Mouse (Mus musculus) kidney, adult 8-10 months (tissue): ENCODE data around the gene Gm9821.

ENCODE experiments used
- DNase-seq, 2 experiments: peaks; one replicate each; pipeline ENCODE4 v3.0.0; 2022

Gm9821 gene

DNA sequence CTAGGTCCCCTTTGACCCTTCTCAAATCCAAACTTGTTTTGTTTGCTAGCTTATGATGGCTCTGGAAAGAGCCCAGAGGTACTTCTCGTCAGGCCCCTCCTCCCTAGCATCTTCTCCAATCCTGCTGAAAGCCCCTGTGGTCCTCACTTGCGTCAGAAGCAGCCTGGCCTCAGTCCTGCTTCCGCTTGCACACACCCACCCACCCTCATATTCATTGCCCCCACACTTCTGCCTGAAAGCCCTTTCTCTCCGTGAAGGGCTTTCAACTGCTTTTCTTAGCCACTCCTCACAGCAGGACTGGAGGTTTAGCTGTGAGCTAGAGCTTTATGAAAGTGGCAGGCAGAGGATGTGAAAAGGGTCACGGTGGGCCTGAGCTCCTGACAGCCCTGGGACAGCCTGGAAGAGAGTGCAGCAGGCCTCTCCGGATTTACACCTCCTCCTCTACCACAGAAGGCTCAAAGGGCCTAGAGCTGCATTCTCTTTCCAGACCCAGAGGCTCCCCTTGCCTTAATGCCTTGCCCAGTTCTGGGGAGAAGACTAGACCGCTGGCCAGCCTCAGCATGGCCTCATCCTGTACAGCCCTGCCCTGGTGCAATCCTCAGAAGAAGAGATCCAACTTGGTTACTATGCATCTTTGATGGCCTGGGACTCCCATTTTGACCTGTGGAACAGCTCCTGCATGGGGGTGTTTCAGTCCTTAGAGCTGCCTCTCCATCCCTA is 28.1 kb downstream of the Gm9821 start:
- DNase-seq, result no peak

- DNase-seq, result no peak
Measured at GRCm38 (mm10) chr2:91975581-91976541, 30.4 kb downstream of the Gm9821 start, which contains the start of gene Dgkz. TSS of gene Dgkz (minus strand) at chr2:91975864.

DNA sequence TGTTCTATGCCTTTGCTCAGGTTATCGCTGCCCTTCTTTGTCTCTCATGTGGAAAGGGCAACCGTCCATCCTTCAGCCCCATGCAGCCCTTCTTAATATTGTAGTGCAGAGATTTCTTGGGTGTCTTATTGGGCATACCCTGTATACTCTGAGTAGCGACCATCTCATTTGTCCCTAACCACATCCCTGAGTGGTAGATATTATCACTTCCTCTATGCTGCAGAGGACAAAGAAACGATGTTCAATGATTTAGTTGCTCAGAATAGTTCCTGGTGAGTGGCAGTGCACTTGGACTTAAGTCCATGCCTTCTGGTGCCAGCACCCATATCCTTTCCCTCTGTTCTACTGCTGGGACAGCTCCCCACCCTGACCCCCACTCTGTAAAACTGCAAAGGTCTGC is 32.5 kb downstream of the Gm9821 start:
- DNase-seq, result no peak

- no peak for DNase-seq
Measured at GRCm38 (mm10) chr2:91978547-91978946, 33.0 kb downstream of the Gm9821 start.

GRCm38 (mm10) chr2:91980245-91980644 is 34.7 kb downstream of the Gm9821 start:
- no peak for DNase-seq

- no peak for DNase-seq
Measured at GRCm38 (mm10) chr2:91980830-91981229, 35.3 kb downstream of the Gm9821 start.

DNA sequence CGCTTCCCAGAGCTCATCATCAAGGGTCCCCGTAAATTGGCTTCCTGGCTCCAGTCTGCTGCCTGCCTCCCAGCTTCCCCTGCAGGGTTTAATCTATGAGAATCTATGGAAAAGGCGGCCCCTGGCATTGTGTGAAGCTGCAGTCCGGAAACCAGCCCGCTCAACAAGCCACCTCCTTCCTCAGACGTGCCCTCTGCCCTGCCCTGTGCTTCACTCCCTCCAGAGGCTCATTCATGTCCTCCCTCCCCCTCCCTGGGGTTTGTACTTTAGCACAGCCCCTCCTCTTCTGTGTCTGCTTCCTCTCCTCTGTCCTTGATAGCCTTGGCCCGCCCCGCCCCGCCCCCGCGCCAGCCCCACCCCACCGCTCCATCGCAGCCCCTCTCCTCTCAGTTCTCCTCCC is 38.9 kb downstream of the Gm9821 start:
- DNase-seq, result peak; percentile 83 to 91

DNA sequence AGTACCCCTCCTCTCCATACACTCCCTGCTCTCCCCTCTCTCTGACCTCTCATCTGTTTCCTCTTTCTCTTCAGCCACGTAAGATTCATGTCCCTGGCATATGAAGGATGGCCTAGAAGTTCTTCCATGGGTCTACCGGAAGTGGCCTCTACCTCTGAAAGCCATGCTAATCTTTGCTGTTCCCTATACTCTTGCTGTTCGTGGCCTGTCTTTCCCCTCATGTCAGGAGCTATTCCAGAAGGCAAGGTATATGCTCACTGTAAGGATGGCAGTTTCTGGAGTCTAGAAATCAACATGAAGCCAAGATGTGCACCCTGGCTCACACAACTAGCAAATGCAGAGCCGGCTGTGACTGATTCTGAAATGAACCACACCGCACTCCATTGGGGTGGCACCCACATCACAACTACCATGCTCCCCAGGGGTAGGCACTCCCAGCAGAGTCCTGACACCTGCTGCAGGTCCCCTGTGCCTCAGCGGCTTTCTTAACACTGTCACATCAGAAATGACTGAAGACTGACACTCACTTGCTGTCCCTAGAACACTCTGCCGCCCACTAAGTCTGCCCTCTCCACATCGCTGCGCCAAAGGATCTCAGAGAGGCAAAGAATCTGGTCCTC is 39.5 kb downstream of the Gm9821 start:
- no peak for DNase-seq

DNA sequence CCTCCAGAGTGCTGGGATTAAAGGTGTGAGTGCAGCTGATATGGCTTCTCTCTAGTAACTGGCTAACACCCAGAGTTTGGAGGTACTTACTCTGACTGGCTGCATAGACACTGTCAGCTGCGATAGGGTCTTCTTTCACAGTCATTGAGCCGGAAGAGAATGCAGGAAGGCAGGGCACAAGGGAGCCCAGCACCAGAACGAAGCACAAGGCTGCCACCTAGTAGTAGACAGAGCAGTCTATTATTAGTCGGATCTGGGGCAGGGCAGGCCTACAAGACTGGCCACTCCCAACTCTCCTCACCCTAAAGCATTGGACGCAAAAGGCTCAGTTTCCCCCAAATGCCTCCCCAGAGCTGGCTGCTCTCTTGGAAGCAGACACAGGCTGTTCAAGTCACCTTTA is 40.6 kb downstream of the Gm9821 start:
- DNase-seq, result no peak

DNA sequence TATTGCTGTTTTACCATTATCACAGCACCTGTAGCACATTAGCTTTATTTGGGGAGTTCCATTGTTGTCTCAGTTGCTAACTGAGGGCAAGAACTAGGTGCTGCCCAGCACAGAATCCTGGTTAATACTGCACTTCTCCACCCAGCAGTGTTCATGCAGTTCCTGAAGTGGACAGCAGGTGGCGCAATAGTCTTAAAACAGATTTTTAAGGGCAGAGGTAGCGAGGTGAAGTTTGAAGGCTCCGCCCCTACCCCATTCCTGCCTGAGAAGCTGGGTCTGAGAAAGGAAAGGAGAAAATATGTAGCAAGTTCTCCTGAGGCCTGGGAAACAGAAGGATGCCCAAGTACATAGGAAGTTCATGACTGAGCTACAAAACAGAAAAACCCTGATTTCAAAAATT is 42.0 kb downstream of the Gm9821 start:
- DNase-seq, result peak; percentile 82 to 95

DNA sequence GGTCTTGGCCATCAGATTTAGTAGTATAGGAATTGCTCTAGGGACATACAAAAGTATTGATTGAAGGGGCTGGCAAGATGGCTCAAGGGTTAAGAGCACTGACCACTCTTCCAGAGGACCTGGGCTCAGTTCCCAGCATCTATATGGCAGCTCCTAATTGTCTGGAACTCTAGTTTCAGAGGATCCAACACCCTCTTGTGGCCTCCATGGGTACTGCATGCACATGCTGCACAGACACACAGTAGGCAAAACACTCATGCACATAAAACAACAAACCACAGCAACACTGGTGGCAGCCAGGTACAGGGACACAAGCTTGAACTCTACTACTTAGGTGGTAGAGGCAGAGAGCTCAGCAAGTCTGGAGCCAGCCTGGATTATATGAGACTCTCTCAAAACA is 44.2 kb downstream of the Gm9821 start:
- no peak for DNase-seq

DNA sequence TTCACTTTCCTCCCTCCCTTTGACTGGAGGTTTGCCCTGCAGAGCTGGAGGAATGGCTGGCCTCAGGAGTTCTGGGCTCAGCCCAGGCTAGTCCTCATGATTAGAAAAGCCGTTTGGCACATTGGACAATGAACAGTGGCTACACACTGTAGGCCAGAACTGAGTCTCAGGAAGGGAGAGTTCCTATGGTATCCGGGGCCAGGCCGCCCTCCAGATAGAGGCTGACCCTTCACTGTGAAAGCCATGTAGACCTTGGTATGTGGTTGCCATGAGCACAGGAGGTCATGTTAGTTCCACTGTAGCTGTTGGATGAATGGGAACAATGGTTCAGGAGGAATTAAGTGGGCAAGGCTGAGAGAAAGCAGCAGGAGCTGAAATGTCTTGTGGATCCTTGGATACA is 47.9 kb downstream of the Gm9821 start:
- DNase-seq, result no peak

- peak; percentile 52 to 71 for DNase-seq
Measured at GRCm38 (mm10) chr2:91996006-91996405, 50.5 kb downstream of the Gm9821 start.
